Mouse (Mus musculus): ENCODE measurements around the gene Crb1. TPM values are rescaled to one million over a fixed set of nuclear protein-coding genes. Genes with fewer than 3 reads are reported as not detected.

Gene Crb1
- polyA plus RNA-seq, 1 experiment from 2014 or later = not detected

GRCm38 (mm10) chr1:139153493-139153892, 223.4 kb downstream of the Crb1 start:
- Histone ChIP-seq H3K36me3 (ENCODE audit: inconsistent target) (peaks cover 10% of the 10 kb centered on the region; the same call in 1 of the 2 replicates), H3K27ac (no peak overlapping the region), H3K4me3 (ENCODE audit: inconsistent target) (no peak overlapping the region), H3K79me2 (ENCODE audit: inconsistent target) (no peaks in the 10 kb centered on the region)
- 96% methylated on average over 4 of the region's 6 CpGs for WGBS (ENCODE audit: missing documents)

GRCm38 (mm10) chr1:139153006-139153405, 223.9 kb downstream of the Crb1 start:
- no peak overlapping the region for H3K4me3 ChIP-seq (ENCODE audit: inconsistent target)
- H3K36me3 ChIP-seq (ENCODE audit: inconsistent target) = peaks cover 10% of the 10 kb centered on the region; the same call in 1 of the 2 replicates
- 92% methylated on average over 2 of the region's 2 CpGs for WGBS (ENCODE audit: missing documents)
- no peak overlapping the region for H3K27ac ChIP-seq
- no peaks in the 10 kb centered on the region for H3K79me2 ChIP-seq (ENCODE audit: inconsistent target)

Other genes starting within 250 kb of the Crb1 start
- gene Zbtb41, start 45.2 kb upstream of the Crb1 start, polyA plus RNA-seq (2018) = 4.1 to 6.7 TPM (median 6.1 TPM) in 3 replicates
- gene Aspm, start 77.7 kb upstream of the Crb1 start, polyA plus RNA-seq (2018) = 0.09 to 1.1 TPM (median 0.88 TPM) in 3 replicates
- not detected in 3 replicates for gene F13b, start 124.6 kb upstream of the Crb1 start, polyA plus RNA-seq (2018)
- not detected in 3 replicates for gene Cfhr1, start 183.2 kb upstream of the Crb1 start, polyA plus RNA-seq (2018)

Measured in macrophage (primary cell).